Mouse (Mus musculus) left cerebral cortex, postnatal 10 days (tissue): ENCODE measurements around the gene Psmc3ip. TPM values are rescaled to one million over a fixed set of nuclear protein-coding genes. Genes with fewer than 3 reads are reported as not detected.
"Not testable (repeated sequence)": the region's sequence is repeated elsewhere in the genome, so short reads cannot be mapped to it uniquely, and the experiment has no call there.

Source experiments
- DNase-seq, 2 experiments: peaks; one replicate each; pipeline ENCODE4 v3.0.0; 2021 to 2022; ENCODE audit warnings: low spot score in 2 of 2, mixed read lengths in 1 of 2; ENCODE audit errors: extremely low spot score in 1 of 2
- intact Hi-C: fragments of 180-260 bp; cut with DNase I; formaldehyde crosslinking; loops from one replicate; pipeline ENCODE4 v1.15.1; 2025
- total RNA-seq, 2 experiments: library from RNA; stranded (reverse); gene quantifications; 2 replicates each; pipeline ENCODE4 v1.2.3; 2021

The Psmc3ip gene
- 1 to 10 TPM; 4.4 to 4.8 TPM for total RNA-seq

- DNase-seq = peak; percentile 94 to 96
- intact Hi-C loops = loop anchor here (2.0 kb wide), 1 partner anchor 81 kb away; no protein-coding TSS in a partner anchor
Measured at GRCm38 (mm10) chr11:101095314-101096024, at the start of gene Psmc3ip. Gene Psmc3ip, minus strand, starts transcription at chr11:101095436.

GRCm38 (mm10) chr11:101143338-101144225 is 48.3 kb upstream of the Psmc3ip start:
- no peak for DNase-seq

GRCm38 (mm10) chr11:101142215-101142967 is 47.2 kb upstream of the Psmc3ip start:
- intact Hi-C loops = no loop called here
- DNase-seq = no peak

More at GRCm38 (mm10) chr11:101143338-101144225, 48.3 kb upstream of the Psmc3ip start:
- intact Hi-C loops = no loop called here

GRCm38 (mm10) chr11:101141088-101141487 is 45.9 kb upstream of the Psmc3ip start:
- intact Hi-C loops = no loop called here
- DNase-seq = no peak

GRCm38 (mm10) chr11:101140164-101140819 is 45.1 kb upstream of the Psmc3ip start:
- DNase-seq = peak in 1 of 2 experiments; percentile 55
- intact Hi-C loops = no loop called here

GRCm38 (mm10) chr11:101138536-101139181 is 43.4 kb upstream of the Psmc3ip start:
- DNase-seq = no peak
- intact Hi-C loops = no loop called here

- DNase-seq = no peak
- intact Hi-C loops = no loop called here
Measured at GRCm38 (mm10) chr11:101137000-101137399, 41.8 kb upstream of the Psmc3ip start.

GRCm38 (mm10) chr11:101134217-101134865 is 39.1 kb upstream of the Psmc3ip start:
- intact Hi-C loops = loop anchor here (5.0 kb wide), 1 partner anchor 38 kb away; the partner anchor contains the start of genes Cntnap1 and Plekhh3
- no peak for DNase-seq

GRCm38 (mm10) chr11:101133037-101133436 is 37.8 kb upstream of the Psmc3ip start:
- intact Hi-C loops = loop anchor here (5.0 kb wide), 1 partner anchor 39 kb away; the partner anchor contains the start of genes Cntnap1 and Plekhh3

GRCm38 (mm10) chr11:101131701-101132100 is 36.5 kb upstream of the Psmc3ip start:
- intact Hi-C loops = loop anchor here (5.0 kb wide), 1 partner anchor 41 kb away; the partner anchor contains the start of genes Cntnap1 and Plekhh3
- DNase-seq = peak in 1 of 2 experiments; percentile 56

More at GRCm38 (mm10) chr11:101133037-101133436, 37.8 kb upstream of the Psmc3ip start:
- DNase-seq = no peak

GRCm38 (mm10) chr11:101131187-101131586 is 36.0 kb upstream of the Psmc3ip start:
- DNase-seq = no peak
- intact Hi-C loops = loop anchor here (5.0 kb wide), 1 partner anchor 41 kb away; the partner anchor contains the start of genes Cntnap1 and Plekhh3

GRCm38 (mm10) chr11:101130056-101130756 is 35.0 kb upstream of the Psmc3ip start:
- intact Hi-C loops = loop anchor here (5.0 kb wide), 1 partner anchor 42 kb away; the partner anchor contains the start of genes Cntnap1 and Plekhh3

GRCm38 (mm10) chr11:101128996-101129577 is 33.9 kb upstream of the Psmc3ip start:
- DNase-seq = no peak
- intact Hi-C loops = no loop called here

More at GRCm38 (mm10) chr11:101130056-101130756, 35.0 kb upstream of the Psmc3ip start:
- DNase-seq = peak in 1 of 2 experiments; percentile 41

- no peak for DNase-seq
- intact Hi-C loops = no loop called here
Measured at GRCm38 (mm10) chr11:101127075-101127474, 31.8 kb upstream of the Psmc3ip start.

GRCm38 (mm10) chr11:101125008-101125407 is 29.8 kb upstream of the Psmc3ip start:
- intact Hi-C loops, DNase-seq: not testable (repeated sequence)

GRCm38 (mm10) chr11:101124494-101124893 is 29.3 kb upstream of the Psmc3ip start:
- intact Hi-C loops, DNase-seq: not testable (repeated sequence)
